Mouse (Mus musculus): ENCODE data around the gene Bloc1s5.
A peak's percentile ranks its signal among the peaks of the same experiment; 100 is the strongest.
"Not testable (repeated sequence)": the region's sequence is repeated elsewhere in the genome, so short reads cannot be mapped to it uniquely, and the experiment has no call there.

Gene Bloc1s5

DNA sequence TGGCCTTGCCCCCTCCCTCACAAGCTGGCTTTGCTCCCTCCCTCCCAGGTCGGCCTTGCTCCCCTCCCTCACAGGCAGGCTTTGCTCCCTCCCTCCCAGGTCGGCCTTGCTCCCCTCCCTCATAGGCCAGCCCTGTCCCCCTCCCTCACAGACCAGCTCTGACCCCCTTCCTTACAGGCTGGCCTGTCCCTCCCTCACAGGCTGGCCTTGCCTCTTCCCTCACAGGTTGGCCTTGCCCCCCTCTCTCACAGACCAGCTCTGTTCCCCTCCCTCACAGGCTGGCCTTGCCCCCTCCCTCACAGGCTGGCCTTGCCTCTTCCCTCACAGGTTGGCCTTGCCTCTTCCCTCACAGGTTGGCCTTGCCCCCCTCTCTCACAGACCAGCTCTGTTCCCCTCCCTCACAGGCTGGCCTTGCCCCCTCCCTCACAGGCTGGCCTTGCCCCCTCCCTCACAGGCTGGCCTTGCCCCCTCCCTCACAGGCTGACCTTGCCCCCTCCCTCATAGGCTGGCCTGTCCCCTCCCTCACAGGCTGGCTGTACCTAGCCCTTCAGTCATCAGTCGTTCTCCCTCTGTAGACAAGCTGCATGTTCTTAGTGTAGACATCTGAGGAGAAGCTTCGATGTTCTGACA lies 16.8 kb downstream of the Bloc1s5 start:
- not testable (repeated sequence) for DNase-seq (ENCODE audit: low spot score in 2 of 2)

GRCm38 (mm10) chr13:38616887-38617286 lies 18.0 kb downstream of the Bloc1s5 start:
- DNase-seq (ENCODE audit: low spot score in 2 of 2), result no peak

DNA sequence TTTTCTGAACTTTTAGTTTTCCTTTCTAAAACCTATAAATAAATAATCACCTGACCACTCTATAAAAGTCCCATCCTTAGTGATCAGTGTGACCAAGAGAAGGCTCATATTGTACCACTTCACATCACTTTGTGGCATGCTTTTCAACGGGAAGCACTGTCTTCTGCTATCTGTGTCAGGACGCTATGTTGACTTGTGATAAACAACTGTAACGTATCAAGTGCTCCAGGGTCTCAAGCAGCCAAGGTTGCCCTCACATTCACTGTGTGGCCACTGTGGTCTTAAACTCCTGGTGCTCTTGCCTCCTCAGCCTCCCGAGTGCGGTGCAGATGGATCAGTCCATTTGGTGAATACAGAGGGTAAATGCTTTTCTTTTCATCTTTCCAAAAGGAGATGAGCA lies 19.3 kb downstream of the Bloc1s5 start:
- DNase-seq (ENCODE audit: low spot score in 2 of 2), result no peak

GRCm38 (mm10) chr13:38614298-38614697 lies 20.6 kb downstream of the Bloc1s5 start:
- DNase-seq (ENCODE audit: low spot score in 2 of 2), result no peak

- DNase-seq (ENCODE audit: low spot score in 2 of 2), result no peak
Observed at GRCm38 (mm10) chr13:38613583-38613982, 21.3 kb downstream of the Bloc1s5 start.

DNA sequence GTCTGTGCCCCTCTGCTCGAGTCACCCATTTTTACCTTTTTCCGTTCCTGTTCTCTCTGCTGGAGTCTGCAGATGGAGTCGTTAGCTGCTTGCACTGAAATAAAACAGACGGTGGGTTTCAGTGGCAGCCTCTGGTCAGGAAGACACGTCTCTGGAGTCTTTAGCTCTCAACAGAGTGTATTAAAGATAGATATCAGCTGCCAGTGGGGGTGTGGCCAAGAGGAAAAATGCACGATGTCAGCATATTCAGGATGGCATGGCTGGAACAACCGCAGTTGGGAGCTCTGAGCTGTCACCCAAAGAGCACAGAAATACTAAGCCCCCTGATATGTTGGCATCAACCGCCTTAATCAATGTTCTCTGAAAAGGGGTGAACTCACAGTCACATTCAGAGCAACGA lies 22.3 kb downstream of the Bloc1s5 start:
- DNase-seq (ENCODE audit: low spot score in 2 of 2), result no peak

GRCm38 (mm10) chr13:38612179-38612578 lies 22.7 kb downstream of the Bloc1s5 start:
- DNase-seq (ENCODE audit: low spot score in 2 of 2), result no peak

DNA sequence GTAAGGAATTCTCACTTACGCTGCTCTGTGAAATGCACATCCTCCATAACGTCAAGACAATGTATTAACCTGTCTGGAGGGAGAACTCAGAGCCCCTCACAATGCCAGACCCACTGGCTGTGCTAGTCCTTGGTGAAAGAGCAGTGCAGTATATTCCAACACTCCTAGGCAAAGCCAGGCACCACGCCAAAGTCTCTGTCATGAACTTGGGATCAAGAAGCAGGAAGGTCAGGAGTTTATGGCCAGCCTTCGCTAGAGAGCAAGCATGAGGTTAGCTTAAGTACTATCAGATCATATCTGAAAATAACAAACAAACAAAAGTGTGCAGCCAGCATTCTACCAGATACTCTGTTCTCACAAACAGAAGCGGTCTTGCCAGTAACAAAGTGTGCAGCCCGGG lies 24.6 kb downstream of the Bloc1s5 start:
- no peak for DNase-seq (ENCODE audit: low spot score in 2 of 2)

DNA sequence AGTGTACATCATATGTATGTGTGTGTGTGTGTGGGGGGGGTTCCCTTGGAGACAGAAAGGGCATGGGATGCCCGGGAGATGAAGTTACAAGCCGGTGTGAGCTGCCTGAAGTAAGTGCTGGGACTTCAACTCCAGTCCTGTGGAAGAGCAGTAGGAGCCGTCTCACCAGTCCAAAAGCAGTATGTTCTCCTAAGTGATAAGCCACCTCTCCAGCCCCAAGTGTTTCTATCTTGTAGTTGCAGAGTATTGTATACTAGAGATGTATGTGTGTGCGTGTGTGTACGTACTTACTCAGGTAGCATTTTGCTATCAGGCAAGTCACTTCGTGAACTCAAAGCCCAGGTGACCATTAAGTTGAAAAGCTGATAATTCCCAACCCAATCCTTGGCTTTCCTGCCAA lies 27.8 kb downstream of the Bloc1s5 start:
- DNase-seq (ENCODE audit: low spot score in 2 of 2), result no peak

DNA sequence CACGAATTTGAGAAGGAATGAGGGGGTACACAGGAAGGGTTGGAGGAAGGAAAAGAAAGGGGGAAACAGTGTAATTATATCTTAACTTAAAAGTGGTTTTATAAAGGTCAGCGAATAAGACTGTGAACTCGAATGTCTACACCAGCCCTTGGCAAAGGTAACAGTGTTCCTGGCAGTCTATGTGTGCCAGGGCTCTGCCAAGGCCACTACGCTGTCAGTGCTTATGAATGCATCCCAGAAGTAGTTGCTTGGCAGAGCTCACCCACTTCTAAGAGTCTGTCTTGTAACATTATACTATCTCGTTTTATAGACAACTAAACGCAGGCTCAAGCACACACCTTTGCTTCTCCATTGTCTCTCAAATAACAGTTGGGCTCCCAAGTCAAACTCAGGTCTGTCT lies 29.6 kb downstream of the Bloc1s5 start:
- DNase-seq (ENCODE audit: low spot score in 2 of 2), result no peak

DNA sequence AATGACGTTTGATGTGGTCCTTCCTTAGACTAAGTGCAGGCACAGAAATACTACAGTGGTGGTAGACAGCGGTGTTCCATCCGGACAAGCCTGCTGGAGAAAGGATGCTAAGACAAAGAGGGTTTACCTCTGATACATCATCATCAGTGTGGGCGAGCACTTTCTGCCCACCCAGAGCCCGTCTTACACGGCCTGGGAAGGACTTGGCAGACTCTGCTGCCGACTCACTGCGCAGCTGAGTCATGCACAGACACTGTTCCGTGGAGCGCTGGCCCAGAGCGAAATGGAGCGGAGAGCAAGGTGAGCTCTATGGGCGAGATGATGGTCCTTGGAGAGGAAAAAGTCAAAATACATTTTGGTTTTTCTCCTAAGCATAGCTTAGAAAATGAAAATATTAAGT lies 31.9 kb downstream of the Bloc1s5 start:
- no peak for DNase-seq (ENCODE audit: low spot score in 2 of 2)

DNA sequence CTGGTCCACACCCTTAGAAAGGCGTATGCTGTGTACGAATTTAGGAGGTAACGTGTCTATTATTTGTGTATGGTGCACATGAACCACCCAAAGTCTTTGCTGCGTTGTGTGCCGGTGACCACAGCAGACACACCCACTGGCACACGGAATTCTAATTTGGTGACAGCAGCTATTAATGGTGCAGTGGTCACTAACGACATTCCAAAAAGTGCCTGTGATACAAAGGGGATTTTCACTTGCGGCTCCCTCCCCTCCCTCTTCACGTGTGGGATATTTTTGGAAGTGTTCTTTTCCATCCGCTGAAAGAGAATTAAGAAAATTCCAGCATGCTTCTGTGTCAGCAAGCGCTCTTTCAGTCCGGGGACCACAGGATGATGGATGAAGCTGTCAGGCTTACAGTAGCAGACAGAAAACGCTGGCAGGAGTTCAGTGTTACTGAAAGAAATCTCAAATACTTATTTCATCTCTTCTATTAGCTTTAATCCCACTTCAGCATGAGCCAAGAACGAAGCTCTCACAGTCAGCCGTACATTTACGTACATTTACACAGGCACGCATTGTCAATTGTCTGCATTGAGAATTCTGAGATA lies 32.6 kb downstream of the Bloc1s5 start:
- DNase-seq (ENCODE audit: low spot score in 2 of 2), result no peak

DNA sequence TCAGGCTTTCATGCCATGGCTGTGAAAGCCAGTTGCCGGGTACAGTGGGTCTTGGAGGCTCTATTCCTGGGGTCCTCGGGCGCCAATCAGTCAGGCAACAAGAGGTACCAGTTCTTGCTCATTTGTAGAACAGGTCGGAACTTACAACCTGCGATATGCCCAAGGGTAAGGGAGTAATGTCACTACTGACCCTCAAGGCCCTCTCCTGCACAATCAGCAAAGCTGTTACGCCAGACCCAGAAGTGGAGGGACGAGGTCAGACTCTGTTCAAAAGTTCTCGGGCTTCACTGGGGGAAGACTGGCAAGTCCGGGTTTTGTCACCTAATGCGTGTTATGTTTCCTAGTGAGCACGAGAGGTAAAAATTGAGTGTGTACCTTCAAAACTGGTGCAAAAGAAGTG lies 34.1 kb downstream of the Bloc1s5 start:
- DNase-seq (ENCODE audit: low spot score in 2 of 2), result no peak

DNA sequence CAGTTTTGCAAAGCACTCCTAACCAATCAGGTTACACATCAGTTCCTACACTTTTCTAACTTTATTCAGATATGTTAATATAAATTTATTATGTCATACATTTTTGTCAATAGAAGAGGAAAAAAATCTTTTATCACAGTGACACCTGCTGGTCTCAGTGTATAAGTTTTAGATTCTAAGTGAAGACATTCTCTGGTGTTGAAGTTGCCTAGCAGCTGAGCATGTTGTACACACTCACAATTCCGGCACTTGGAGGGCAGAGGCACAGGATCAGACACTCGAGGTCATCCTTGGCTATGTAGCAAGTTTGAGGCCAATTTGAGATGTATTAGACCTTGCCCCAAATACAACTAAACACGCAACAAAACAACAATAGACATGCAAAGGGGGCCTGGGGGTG lies 37.8 kb downstream of the Bloc1s5 start:
- DNase-seq (ENCODE audit: low spot score in 2 of 2), result no peak

DNA sequence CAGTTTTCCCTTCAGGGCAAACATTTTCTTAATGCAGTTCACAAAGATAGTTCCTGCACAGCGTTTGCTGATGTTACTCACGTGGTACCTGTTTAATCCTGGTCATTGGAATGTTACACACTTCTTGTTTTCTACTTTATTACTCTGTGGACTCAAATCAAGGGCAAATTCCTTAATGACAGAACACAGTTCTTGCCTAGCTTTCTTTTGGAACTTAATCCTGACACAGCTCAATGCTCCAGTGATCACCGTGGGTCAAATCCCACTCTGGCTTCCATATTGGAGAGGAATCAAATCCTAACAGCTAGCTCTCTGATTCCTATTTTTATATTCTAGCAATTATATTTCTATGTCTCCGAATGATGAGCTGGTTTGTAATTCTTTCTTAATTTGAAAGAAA lies 38.4 kb downstream of the Bloc1s5 start:
- no peak for DNase-seq (ENCODE audit: low spot score in 2 of 2)

- no peak for DNase-seq (ENCODE audit: low spot score in 2 of 2)
Observed at GRCm38 (mm10) chr13:38593114-38593513, 41.8 kb downstream of the Bloc1s5 start.

DNA sequence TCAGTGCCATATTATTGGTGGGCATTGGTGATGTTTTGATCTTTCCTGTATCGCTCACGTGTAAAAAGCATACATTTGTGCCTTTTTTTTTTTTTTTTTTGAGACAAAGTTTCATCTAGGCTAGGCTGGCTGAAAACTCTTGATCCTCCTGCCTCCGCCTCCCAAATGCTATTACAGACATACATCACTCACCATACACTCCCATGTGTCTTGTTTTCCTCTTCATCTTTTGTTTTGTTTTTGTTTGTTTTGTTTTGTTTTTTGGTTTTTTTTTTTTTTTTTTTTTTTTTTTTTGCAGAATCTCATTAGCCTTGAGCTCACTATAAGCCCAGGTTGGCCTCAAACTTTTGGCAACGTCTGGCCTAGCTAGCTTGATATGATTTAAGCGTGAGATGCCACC lies 47.6 kb downstream of the Bloc1s5 start:
- DNase-seq (ENCODE audit: low spot score in 2 of 2), result no peak

- DNase-seq (ENCODE audit: low spot score in 2 of 2), result no peak
Observed at GRCm38 (mm10) chr13:38586451-38586850, 48.5 kb downstream of the Bloc1s5 start.

GRCm38 (mm10) chr13:38582768-38583167 lies 52.1 kb downstream of the Bloc1s5 start:
- DNase-seq (ENCODE audit: low spot score in 2 of 2), result no peak

DNA sequence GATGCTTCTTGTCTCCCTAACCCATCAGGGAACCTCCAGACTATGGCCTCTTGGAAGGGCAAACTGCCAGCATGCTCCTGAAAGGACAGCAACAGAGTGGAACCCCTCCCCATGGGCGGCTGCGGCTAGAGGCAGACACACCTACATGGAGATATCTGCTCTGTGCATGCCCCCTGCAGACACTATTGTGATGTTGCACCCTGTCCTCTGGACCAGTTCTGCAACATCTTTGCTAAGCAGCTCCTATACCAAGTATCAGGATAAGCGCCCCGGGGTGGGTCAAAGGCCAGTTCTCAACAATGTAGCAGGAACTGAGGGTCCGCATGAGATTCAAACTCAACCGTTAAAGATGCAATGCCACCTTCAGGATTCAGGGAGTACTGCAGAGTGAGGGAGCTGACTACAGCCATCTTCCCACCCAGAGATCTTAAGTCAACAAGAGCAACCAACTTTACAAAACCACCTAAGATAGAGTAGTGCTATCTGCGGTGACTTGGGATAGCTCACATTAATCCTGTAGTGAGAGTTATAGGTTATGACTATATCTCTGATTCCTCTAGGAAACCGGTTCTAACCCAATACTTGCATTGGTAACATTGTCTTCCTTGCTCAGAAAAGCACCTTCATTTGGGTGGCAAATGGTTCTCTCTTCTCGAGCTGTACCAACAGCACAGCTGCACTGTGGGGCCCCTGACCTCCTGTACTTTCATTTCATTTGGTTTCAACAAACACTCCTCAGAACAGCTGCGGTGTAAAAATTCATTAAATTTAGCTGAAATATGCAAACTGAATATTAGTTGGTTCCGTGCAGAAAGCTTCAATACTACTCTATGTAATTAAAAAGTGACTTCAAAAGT lies 54.1 kb downstream of the Bloc1s5 start:
- peak; percentile 38 to 65 for DNase-seq (ENCODE audit: low spot score in 2 of 2)

DNA sequence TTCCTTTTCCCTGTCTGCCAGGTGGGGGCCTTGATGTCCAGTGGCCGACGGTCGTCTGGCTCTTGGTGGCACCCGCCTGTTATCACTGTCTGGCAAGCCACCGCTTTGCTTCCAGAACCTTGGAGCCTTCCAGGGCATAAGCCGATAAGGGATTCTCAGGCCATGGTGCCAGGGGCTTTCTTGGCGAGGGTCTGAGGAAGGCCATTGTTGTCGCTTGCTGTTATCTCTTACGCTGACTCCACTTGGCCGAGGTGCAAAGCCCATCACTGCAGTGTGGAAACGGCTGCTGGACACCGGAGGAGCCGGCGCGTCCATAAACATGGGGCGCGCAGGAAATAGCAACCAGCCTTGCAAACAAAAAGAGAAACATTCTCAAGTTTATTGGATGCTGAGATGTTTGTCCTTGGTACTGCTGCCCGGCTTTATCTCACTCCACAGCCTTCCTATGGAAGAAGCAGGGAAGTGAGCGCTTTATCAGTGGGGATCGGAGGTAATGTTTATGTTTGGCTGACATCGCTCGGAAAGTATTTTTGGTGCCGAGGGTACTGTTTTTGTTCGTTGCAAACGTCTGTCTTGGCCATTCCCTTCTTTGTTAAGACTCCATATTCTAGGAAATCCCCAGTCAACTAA lies 54.8 kb downstream of the Bloc1s5 start:
- no peak for DNase-seq (ENCODE audit: low spot score in 2 of 2)

GRCm38 (mm10) chr13:38574668-38575067 lies 60.2 kb downstream of the Bloc1s5 start:
- DNase-seq (ENCODE audit: low spot score in 2 of 2), result no peak

GRCm38 (mm10) chr13:38573281-38573680 lies 61.6 kb downstream of the Bloc1s5 start:
- no peak for DNase-seq (ENCODE audit: low spot score in 2 of 2)

Measured in urinary bladder, postnatal 36 days (tissue).